Mouse (Mus musculus) olfactory bulb, adult 2 months (tissue): ENCODE measurements around the gene Krt17.

Experiments
- CTCF ChIP-seq: fragments of 200-500 bp; IDR thresholded peaks from 2 replicates; pipeline ENCODE4 v1.5.1; 2012; ENCODE audit warnings: low read depth, mild to moderate bottlenecking, low read length, moderate library complexity; ENCODE audit not compliant: insufficient read depth
- POLR2A ChIP-seq: fragments of 200-500 bp; IDR thresholded peaks from 2 replicates; pipeline ENCODE4 v1.6.1; 2012; ENCODE audit warnings: mild to moderate bottlenecking, low read depth, low read length, moderate library complexity; ENCODE audit not compliant: insufficient read depth

DNA sequence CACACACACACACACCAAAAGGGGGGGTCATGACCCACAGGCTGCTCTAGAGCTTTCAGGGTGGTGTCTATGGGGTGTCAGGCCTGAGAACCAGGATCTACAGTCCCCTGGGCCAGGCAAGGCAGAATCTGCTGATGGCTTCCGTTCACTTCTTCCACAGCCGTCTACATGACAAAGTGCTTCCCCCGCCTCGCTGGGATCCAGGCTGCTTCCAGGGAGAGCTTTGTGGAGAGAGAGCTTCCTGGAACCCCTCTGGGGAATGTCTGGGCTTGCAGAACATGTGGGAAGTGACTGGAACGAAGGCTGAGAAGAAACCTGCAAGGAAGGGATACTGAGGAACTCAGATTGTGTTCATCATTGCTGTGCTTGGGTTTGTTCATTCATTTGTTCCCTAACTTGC lies 17.9 kb upstream of the Krt17 start:
- TF ChIP-seq CTCF: no peak
- no peak for TF ChIP-seq POLR2A
